Mouse (Mus musculus): ENCODE data around the gene Cbx2. TPM values are rescaled to one million over a fixed set of nuclear protein-coding genes. Genes with fewer than 3 reads are reported as not detected.

Gene Cbx2
- polyA plus RNA-seq (2015; fragmentation: Illumina TruSeq; extraction: RNeasy Lipid Tissue Mini Kit (QIAGEN cat#74804); ENCODE audit: insufficient read depth, low read depth, low replicate concordance) = 1.0 TPM

DNA sequence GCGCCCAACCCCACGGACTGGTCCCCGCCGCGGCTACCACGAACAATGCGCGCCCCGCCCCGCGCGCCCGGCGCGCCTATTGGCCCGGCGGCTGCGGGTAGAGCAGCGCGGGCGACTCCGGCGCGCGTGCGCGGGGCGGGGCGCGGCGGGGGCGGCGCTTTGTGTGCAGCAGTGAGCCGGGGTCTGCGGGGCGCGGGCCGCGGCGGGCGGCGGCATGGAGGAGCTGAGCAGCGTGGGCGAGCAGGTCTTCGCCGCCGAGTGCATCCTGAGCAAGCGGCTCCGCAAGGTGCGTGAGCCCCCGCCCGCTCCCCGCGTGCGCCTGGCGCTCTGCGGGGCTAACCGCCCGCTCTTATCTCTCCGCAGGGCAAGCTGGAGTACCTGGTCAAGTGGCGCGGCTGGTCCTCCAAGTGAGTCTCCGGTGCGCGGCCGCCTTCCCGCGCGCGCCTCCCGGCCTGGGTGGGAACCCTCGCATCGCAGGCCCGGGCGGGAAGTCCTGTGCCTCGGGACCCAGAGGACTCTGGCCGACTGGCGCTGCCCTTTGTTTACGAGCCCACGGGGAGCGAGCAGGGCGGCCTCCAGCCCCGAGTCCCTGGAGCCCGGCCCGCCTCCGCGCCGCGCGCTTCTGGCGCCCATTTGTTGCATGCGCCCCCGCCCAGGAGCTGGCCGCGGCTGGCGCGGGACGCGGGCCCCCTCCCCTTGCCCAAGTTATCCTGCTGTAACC is at the start of gene Cbx2:
Gene Cbx2 (plus strand): TSS at position 68 of the 721 bp plus-strand sequence.

DNA sequence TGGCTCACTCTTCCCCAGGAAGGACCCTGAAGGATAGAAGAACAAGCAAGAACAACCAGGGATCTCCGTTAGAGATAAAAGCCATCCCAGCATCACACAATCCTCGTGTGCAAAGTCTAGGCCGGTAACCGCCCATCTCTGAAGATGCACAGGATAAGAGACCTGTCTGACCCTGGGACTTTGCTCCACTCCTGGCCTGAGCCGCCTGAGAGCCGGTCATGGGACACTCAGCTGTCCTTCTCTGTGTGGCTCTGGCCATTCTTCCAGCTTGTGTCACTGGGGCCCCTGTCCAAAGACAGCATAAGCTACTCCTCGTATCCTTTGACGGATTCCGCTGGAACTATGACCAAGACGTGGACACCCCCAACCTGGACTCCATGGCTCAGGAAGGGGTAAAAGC is 34.8 kb upstream of the Cbx2 start, which contains the start of gene Enpp7:
Gene Enpp7 (plus strand): TSS at position 190 of the 400 bp plus-strand sequence.

DNA sequence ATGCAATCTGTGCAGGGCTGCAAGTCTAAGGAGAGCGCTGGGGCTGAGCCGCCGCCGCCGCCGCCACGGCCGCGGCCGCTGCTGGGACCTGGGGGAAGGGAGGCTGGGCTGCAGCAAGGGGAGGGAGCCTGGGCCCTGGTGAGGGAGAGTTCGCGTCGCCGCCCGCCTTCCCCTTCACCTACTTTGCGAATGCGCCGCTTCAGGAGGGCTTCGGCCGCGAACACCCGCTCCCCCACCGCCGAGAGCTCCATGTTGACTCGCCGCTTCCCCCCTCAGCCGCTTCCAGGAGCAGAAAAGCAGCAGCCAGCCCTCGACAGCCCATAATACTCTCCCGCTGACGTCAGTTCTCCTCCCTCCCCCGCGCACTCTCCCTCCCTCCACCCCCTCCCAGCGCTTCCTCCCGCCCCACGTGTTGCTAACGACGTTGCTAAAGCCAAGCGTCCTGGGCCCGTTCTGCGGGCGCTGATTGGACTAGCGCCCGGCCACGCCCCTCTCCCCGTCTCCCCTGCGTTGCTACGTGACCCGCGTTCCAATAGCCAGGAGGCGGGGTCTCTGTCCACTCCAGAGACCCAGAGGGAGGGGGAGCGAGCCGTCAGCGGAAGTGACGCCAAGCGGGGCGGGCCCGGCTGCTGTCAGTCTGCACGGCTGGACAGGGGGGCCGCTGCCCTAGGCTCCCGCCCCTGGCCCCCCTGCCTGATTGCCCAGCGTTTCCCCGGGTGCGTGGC is 18.0 kb downstream of the Cbx2 start, which contains the start of gene Cbx8:
Gene Cbx8 (minus strand): TSS at position 370 of the 725 bp plus-strand sequence.

Other genes with a start within 250 kb of the Cbx2 start
- gene Rbfox3, start 111.4 kb upstream of the Cbx2 start, polyA plus RNA-seq (2015; fragmentation: Illumina TruSeq; extraction: RNeasy Lipid Tissue Mini Kit (QIAGEN cat#74804); ENCODE audit: insufficient read depth, low read depth, low replicate concordance) = not detected
- gene Enpp7, start 34.8 kb upstream of the Cbx2 start, polyA plus RNA-seq (2015; fragmentation: Illumina TruSeq; extraction: RNeasy Lipid Tissue Mini Kit (QIAGEN cat#74804); ENCODE audit: insufficient read depth, low read depth, low replicate concordance) = not detected
- 0.59 TPM for gene Cbx8, start 18.0 kb downstream of the Cbx2 start, polyA plus RNA-seq (2015; fragmentation: Illumina TruSeq; extraction: RNeasy Lipid Tissue Mini Kit (QIAGEN cat#74804); ENCODE audit: insufficient read depth, low read depth, low replicate concordance)
- gene Cbx4, start 63.3 kb downstream of the Cbx2 start, polyA plus RNA-seq (2015; fragmentation: Illumina TruSeq; extraction: RNeasy Lipid Tissue Mini Kit (QIAGEN cat#74804); ENCODE audit: insufficient read depth, low read depth, low replicate concordance) = 2.3 TPM
- 5.1 TPM for gene Tbc1d16, start 205.5 kb downstream of the Cbx2 start, polyA plus RNA-seq (2015; fragmentation: Illumina TruSeq; extraction: RNeasy Lipid Tissue Mini Kit (QIAGEN cat#74804); ENCODE audit: insufficient read depth, low read depth, low replicate concordance)
- gene Ccdc40, start 205.6 kb downstream of the Cbx2 start, polyA plus RNA-seq (2015; fragmentation: Illumina TruSeq; extraction: RNeasy Lipid Tissue Mini Kit (QIAGEN cat#74804); ENCODE audit: insufficient read depth, low read depth, low replicate concordance) = not detected
- 16.5 TPM for gene Gaa, start 244.9 kb downstream of the Cbx2 start, polyA plus RNA-seq (2015; fragmentation: Illumina TruSeq; extraction: RNeasy Lipid Tissue Mini Kit (QIAGEN cat#74804); ENCODE audit: insufficient read depth, low read depth, low replicate concordance)